Mouse (Mus musculus): ENCODE results near the gene Nipa2. TPM values are rescaled to one million over a fixed set of nuclear protein-coding genes. Genes with fewer than 3 reads are reported as not detected.

Nipa2 gene
- polyA plus RNA-seq, 1 experiment, result 14.5 TPM

- Histone ChIP-seq H3K36me3 (ENCODE audit: control insufficient read depth, insufficient read depth) (no peaks in the 10 kb centered on the region), H3K27me3 (ENCODE audit: control insufficient read depth, insufficient read depth, insufficient read length) (no peaks in the 10 kb centered on the region), H3ac (ENCODE audit: control insufficient read depth, insufficient read length) (no peak overlapping the region), H3K79me2 (ENCODE audit: control insufficient read depth, insufficient read depth) (peaks cover 74% of the 10 kb centered on the region), H3K4me2 (ENCODE audit: low read depth) (no peak overlapping the region), H3K4me3 (no peak overlapping the region)
- TF ChIP-seq TCF3 (IDR thresholded peaks at IDR 0.05; ENCODE audit: insufficient read length, low read depth) (no peak), REST (IDR thresholded peaks at IDR 0.05; ENCODE audit: insufficient read depth, insufficient read length) (no peak), MYOD1 (IDR thresholded peaks at IDR 0.05; ENCODE audit: control insufficient read depth in 1 of 3, insufficient read length in 2 of 3, low read depth in 2 of 3) (no peak), TCF12 (IDR thresholded peaks at IDR 0.05; ENCODE audit: insufficient read depth, poor library complexity, severe bottlenecking) (no peak), SRF (IDR thresholded peaks at IDR 0.05; ENCODE audit: control insufficient read depth, insufficient read length, low read depth) (no peak), E2F4 (IDR thresholded peaks at IDR 0.05; ENCODE audit: insufficient read depth) (no peak), MAX (IDR thresholded peaks at IDR 0.05; ENCODE audit: low read depth) (no peak), POLR2AphosphoS2 (IDR thresholded peaks at IDR 0.05; ENCODE audit: insufficient read length, low read depth) (no peak), POLR2A (IDR thresholded peaks at IDR 0.05; ENCODE audit: insufficient read length, low read depth) (no peak), MYOG (IDR thresholded peaks at IDR 0.05; ENCODE audit: control insufficient read depth in 1 of 3, insufficient read depth in 1 of 3, insufficient read length in 2 of 3, low read depth in 2 of 3) (no peak), CEBPB (IDR thresholded peaks at IDR 0.05; ENCODE audit: insufficient read depth, poor library complexity, severe bottlenecking) (no peak), USF1 (IDR thresholded peaks at IDR 0.05; ENCODE audit: low read depth) (no peak)
Measured at GRCm38 (mm10) chr7:55957916-55958315, 4.4 kb downstream of the Nipa2 start.

- Histone ChIP-seq H3K4me3 (no peak overlapping the region), H3K4me2 (ENCODE audit: low read depth) (no peak overlapping the region), H3K36me3 (ENCODE audit: control insufficient read depth, insufficient read depth) (no peaks in the 10 kb centered on the region), H3K27me3 (ENCODE audit: control insufficient read depth, insufficient read depth, insufficient read length) (no peaks in the 10 kb centered on the region), H3K79me2 (ENCODE audit: control insufficient read depth, insufficient read depth) (peaks cover 74% of the 10 kb centered on the region), H3ac (ENCODE audit: control insufficient read depth, insufficient read length) (no peak overlapping the region)
- TF ChIP-seq MYOG (IDR thresholded peaks at IDR 0.05; ENCODE audit: control insufficient read depth in 1 of 3, insufficient read depth in 1 of 3, insufficient read length in 2 of 3, low read depth in 2 of 3) (no peak), USF1 (IDR thresholded peaks at IDR 0.05; ENCODE audit: low read depth) (no peak), SRF (IDR thresholded peaks at IDR 0.05; ENCODE audit: control insufficient read depth, insufficient read length, low read depth) (no peak), MAX (IDR thresholded peaks at IDR 0.05; ENCODE audit: low read depth) (no peak), CEBPB (IDR thresholded peaks at IDR 0.05; ENCODE audit: insufficient read depth, poor library complexity, severe bottlenecking) (no peak), REST (IDR thresholded peaks at IDR 0.05; ENCODE audit: insufficient read depth, insufficient read length) (no peak), TCF3 (IDR thresholded peaks at IDR 0.05; ENCODE audit: insufficient read length, low read depth) (no peak), E2F4 (IDR thresholded peaks at IDR 0.05; ENCODE audit: insufficient read depth) (no peak), POLR2AphosphoS2 (IDR thresholded peaks at IDR 0.05; ENCODE audit: insufficient read length, low read depth) (no peak), TCF12 (IDR thresholded peaks at IDR 0.05; ENCODE audit: insufficient read depth, poor library complexity, severe bottlenecking) (no peak), MYOD1 (IDR thresholded peaks at IDR 0.05; ENCODE audit: control insufficient read depth in 1 of 3, insufficient read length in 2 of 3, low read depth in 2 of 3) (no peak), POLR2A (IDR thresholded peaks at IDR 0.05; ENCODE audit: insufficient read length, low read depth) (no peak)
Measured at GRCm38 (mm10) chr7:55957178-55957577, 5.1 kb downstream of the Nipa2 start.

GRCm38 (mm10) chr7:55956054-55956453, 6.2 kb downstream of the Nipa2 start:
- Histone ChIP-seq H3K4me3 (no peak overlapping the region), H3K4me2 (ENCODE audit: low read depth) (no peak overlapping the region), H3K79me2 (ENCODE audit: control insufficient read depth, insufficient read depth) (peaks cover 64% of the 10 kb centered on the region), H3K27me3 (ENCODE audit: control insufficient read depth, insufficient read depth, insufficient read length) (no peaks in the 10 kb centered on the region), H3ac (ENCODE audit: control insufficient read depth, insufficient read length) (no peak overlapping the region), H3K36me3 (ENCODE audit: control insufficient read depth, insufficient read depth) (no peaks in the 10 kb centered on the region)
- TF ChIP-seq REST (IDR thresholded peaks at IDR 0.05; ENCODE audit: insufficient read depth, insufficient read length) (no peak), MAX (IDR thresholded peaks at IDR 0.05; ENCODE audit: low read depth) (no peak), TCF12 (IDR thresholded peaks at IDR 0.05; ENCODE audit: insufficient read depth, poor library complexity, severe bottlenecking) (no peak), TCF3 (IDR thresholded peaks at IDR 0.05; ENCODE audit: insufficient read length, low read depth) (no peak), POLR2AphosphoS2 (IDR thresholded peaks at IDR 0.05; ENCODE audit: insufficient read length, low read depth) (no peak), CEBPB (IDR thresholded peaks at IDR 0.05; ENCODE audit: insufficient read depth, poor library complexity, severe bottlenecking) (no peak), POLR2A (IDR thresholded peaks at IDR 0.05; ENCODE audit: insufficient read length, low read depth) (no peak), MYOD1 (IDR thresholded peaks at IDR 0.05; ENCODE audit: control insufficient read depth in 1 of 3, insufficient read length in 2 of 3, low read depth in 2 of 3) (no peak), MYOG (IDR thresholded peaks at IDR 0.05; ENCODE audit: control insufficient read depth in 1 of 3, insufficient read depth in 1 of 3, insufficient read length in 2 of 3, low read depth in 2 of 3) (no peak), E2F4 (IDR thresholded peaks at IDR 0.05; ENCODE audit: insufficient read depth) (no peak), USF1 (IDR thresholded peaks at IDR 0.05; ENCODE audit: low read depth) (no peak), SRF (IDR thresholded peaks at IDR 0.05; ENCODE audit: control insufficient read depth, insufficient read length, low read depth) (no peak)

- H3K36me3 ChIP-seq (ENCODE audit: control insufficient read depth, insufficient read depth), result peaks cover 19% of the 10 kb centered on the region
- TF ChIP-seq POLR2AphosphoS2 (IDR thresholded peaks at IDR 0.05; ENCODE audit: insufficient read length, low read depth), result no peak
- TF ChIP-seq MYOG (IDR thresholded peaks at IDR 0.05; ENCODE audit: control insufficient read depth in 1 of 3, insufficient read depth in 1 of 3, insufficient read length in 2 of 3, low read depth in 2 of 3), result no peak
- no peak for TF ChIP-seq REST (IDR thresholded peaks at IDR 0.05; ENCODE audit: insufficient read depth, insufficient read length)
- no peak for TF ChIP-seq E2F4 (IDR thresholded peaks at IDR 0.05; ENCODE audit: insufficient read depth)
- no peak for TF ChIP-seq USF1 (IDR thresholded peaks at IDR 0.05; ENCODE audit: low read depth)
- no peak for TF ChIP-seq POLR2A (IDR thresholded peaks at IDR 0.05; ENCODE audit: insufficient read length, low read depth)
- TF ChIP-seq MYOD1 (IDR thresholded peaks at IDR 0.05; ENCODE audit: control insufficient read depth in 1 of 3, insufficient read length in 2 of 3, low read depth in 2 of 3), result no peak
- no peak for TF ChIP-seq TCF12 (IDR thresholded peaks at IDR 0.05; ENCODE audit: insufficient read depth, poor library complexity, severe bottlenecking)
- TF ChIP-seq CEBPB (IDR thresholded peaks at IDR 0.05; ENCODE audit: insufficient read depth, poor library complexity, severe bottlenecking), result no peak
- TF ChIP-seq MAX (IDR thresholded peaks at IDR 0.05; ENCODE audit: low read depth), result no peak
- no peak for TF ChIP-seq SRF (IDR thresholded peaks at IDR 0.05; ENCODE audit: control insufficient read depth, insufficient read length, low read depth)
- TF ChIP-seq TCF3 (IDR thresholded peaks at IDR 0.05; ENCODE audit: insufficient read length, low read depth), result no peak
Measured at GRCm38 (mm10) chr7:55938341-55938740, 23.9 kb downstream of the Nipa2 start.

More at GRCm38 (mm10) chr7:55938341-55938740, 23.9 kb downstream of the Nipa2 start:
- peaks cover 8% of the 10 kb centered on the region for H3K79me2 ChIP-seq (ENCODE audit: control insufficient read depth, insufficient read depth)
- H3ac ChIP-seq (ENCODE audit: control insufficient read depth, insufficient read length), result no peak overlapping the region
- H3K27me3 ChIP-seq (ENCODE audit: control insufficient read depth, insufficient read depth, insufficient read length), result no peaks in the 10 kb centered on the region
- no peak overlapping the region for H3K4me3 ChIP-seq
- no peak overlapping the region for H3K4me2 ChIP-seq (ENCODE audit: low read depth)
